Mouse (Mus musculus) left cerebral cortex, postnatal 4 days (tissue): ENCODE measurements around the gene Hist1h1a. TPM values are rescaled to one million over a fixed set of nuclear protein-coding genes. Genes with fewer than 3 reads are reported as not detected.
"Not testable (repeated sequence)": the region's sequence is repeated elsewhere in the genome, so short reads cannot be mapped to it uniquely, and the experiment has no call there.

Experiments
- DNase-seq: peaks from one replicate; pipeline ENCODE4 v3.0.0-alpha.2; 2022
- intact Hi-C: fragments of 180-260 bp; cut with DNase I; formaldehyde crosslinking; loops from one replicate; pipeline ENCODE4 v1.15.1; 2025
- total RNA-seq, 2 experiments: library from RNA; stranded (reverse); gene quantifications; 2 replicates each; pipeline ENCODE4 v1.2.3; 2021

Hist1h1a gene
- total RNA-seq, 2 experiments from 2014 or later, result 62.9 to 79.4 TPM

- intact Hi-C loops, result no loop called here
- DNase-seq, result no peak
Measured at GRCm38 (mm10) chr13:23743215-23743614, 20.3 kb upstream of the Hist1h1a start.

- no peak for DNase-seq
- intact Hi-C loops, result no loop called here
Measured at GRCm38 (mm10) chr13:23743963-23744362, 19.5 kb upstream of the Hist1h1a start.

GRCm38 (mm10) chr13:23744421-23745380 is 18.8 kb upstream of the Hist1h1a start:
- no peak for DNase-seq
- intact Hi-C loops, result no loop called here

GRCm38 (mm10) chr13:23745381-23746161 is 17.9 kb upstream of the Hist1h1a start, which contains the start of gene Hist1h3c:
Gene Hist1h3c, minus strand, starts transcription at chr13:23745602.
- peak; percentile 84 for DNase-seq
- intact Hi-C loops, result no loop called here

- DNase-seq, result peak; percentile 58
- intact Hi-C loops, result not testable (repeated sequence)
Measured at GRCm38 (mm10) chr13:23746201-23747080, 17.0 kb upstream of the Hist1h1a start, which contains the start of gene Hist1h2bb. Gene Hist1h2bb, plus strand, starts transcription at chr13:23746734.

- DNase-seq, result no peak
- intact Hi-C loops, result no loop called here
Measured at GRCm38 (mm10) chr13:23747081-23747891, 16.2 kb upstream of the Hist1h1a start.

- intact Hi-C loops, result no loop called here
Measured at GRCm38 (mm10) chr13:23747892-23748288, 15.6 kb upstream of the Hist1h1a start.

GRCm38 (mm10) chr13:23749563-23750121 is 13.8 kb upstream of the Hist1h1a start:
- intact Hi-C loops, result loop anchor here (10.0 kb wide), 1 partner anchor 185 kb away; the partner anchor contains the start of gene Hist1h3e
- no peak for DNase-seq

More at GRCm38 (mm10) chr13:23747892-23748288, 15.6 kb upstream of the Hist1h1a start:
- no peak for DNase-seq

GRCm38 (mm10) chr13:23750839-23751477 is 12.5 kb upstream of the Hist1h1a start, which contains the start of gene Hist1h2ab:
Gene Hist1h2ab, plus strand, starts transcription at chr13:23751126.
- peak; percentile 49 for DNase-seq
- intact Hi-C loops, result loop anchor here (10.0 kb wide), 1 partner anchor 186 kb away; the partner anchor contains the start of gene Hist1h3e

GRCm38 (mm10) chr13:23751478-23751956 is 11.9 kb upstream of the Hist1h1a start:
- intact Hi-C loops, result loop anchor here (10.0 kb wide), 1 partner anchor 187 kb away; the partner anchor contains the start of gene Hist1h3e
- no peak for DNase-seq

GRCm38 (mm10) chr13:23752067-23752741 is 11.3 kb upstream of the Hist1h1a start, which contains the start of gene Hist1h3b:
Gene Hist1h3b, plus strand, starts transcription at chr13:23752267.
- intact Hi-C loops, result loop anchor here (10.0 kb wide), 1 partner anchor 187 kb away; the partner anchor contains the start of gene Hist1h3e
- DNase-seq, result peak; percentile 92

GRCm38 (mm10) chr13:23752742-23753172 is 10.7 kb upstream of the Hist1h1a start:
- no peak for DNase-seq
- intact Hi-C loops, result loop anchor here (10.0 kb wide), 1 partner anchor 188 kb away; the partner anchor contains the start of gene Hist1h3e

GRCm38 (mm10) chr13:23753314-23754078 is 10.0 kb upstream of the Hist1h1a start:
- intact Hi-C loops, result loop anchor here (10.0 kb wide), 1 partner anchor 189 kb away; the partner anchor contains the start of gene Hist1h3e
- no peak for DNase-seq

- intact Hi-C loops, result loop anchor here (10.0 kb wide), 1 partner anchor 190 kb away; the partner anchor contains the start of gene Hist1h3e
- DNase-seq, result no peak
Measured at GRCm38 (mm10) chr13:23755000-23755399, 8.5 kb upstream of the Hist1h1a start.

GRCm38 (mm10) chr13:23756790-23757189 is 6.7 kb upstream of the Hist1h1a start, which contains the start of gene Hist1h4b:
Gene Hist1h4b, plus strand, starts transcription at chr13:23757013.
- peak; percentile 84 for DNase-seq
- intact Hi-C loops, result loop anchor here (10.0 kb wide), 1 partner anchor 192 kb away; the partner anchor contains the start of gene Hist1h3e
